Mouse (Mus musculus): ENCODE data around the gene Arhgap29. TPM values are rescaled to one million over a fixed set of nuclear protein-coding genes. Genes with fewer than 3 reads are reported as not detected.

Gene Arhgap29
- total RNA-seq, 2 experiments from 2014 or later = 27.2 to 29.6 TPM

- no peak for DNase-seq
- intact Hi-C loops (cut with DNase I; ENCODE audit: low total_unique reads) = no loop called here
Observed at GRCm38 (mm10) chr3:121982450-121982849, 30.1 kb downstream of the Arhgap29 start.

- intact Hi-C loops (cut with DNase I; ENCODE audit: low total_unique reads) = loop anchor here (10.0 kb wide), 1 partner anchor 110 kb away; no protein-coding TSS in a partner anchor
- no peak for DNase-seq
Observed at GRCm38 (mm10) chr3:121995125-121995524, 42.8 kb downstream of the Arhgap29 start.

GRCm38 (mm10) chr3:121999934-122000333 lies 47.6 kb downstream of the Arhgap29 start:
- no peak for DNase-seq
- intact Hi-C loops (cut with DNase I; ENCODE audit: low total_unique reads) = loop anchor here (10.0 kb wide), 1 partner anchor 105 kb away; no protein-coding TSS in a partner anchor

GRCm38 (mm10) chr3:122001568-122001967 lies 49.2 kb downstream of the Arhgap29 start:
- no peak for DNase-seq
- intact Hi-C loops (cut with DNase I; ENCODE audit: low total_unique reads) = no loop called here

GRCm38 (mm10) chr3:122009818-122010217 lies 57.5 kb downstream of the Arhgap29 start:
- intact Hi-C loops (cut with DNase I; ENCODE audit: low total_unique reads) = no loop called here
- no peak for DNase-seq

- intact Hi-C loops (cut with DNase I; ENCODE audit: low total_unique reads) = no loop called here
- DNase-seq = no peak
Observed at GRCm38 (mm10) chr3:122010292-122010691, 58.0 kb downstream of the Arhgap29 start.

- intact Hi-C loops (cut with DNase I; ENCODE audit: low total_unique reads) = no loop called here
- no peak for DNase-seq
Observed at GRCm38 (mm10) chr3:122012464-122012863, 60.1 kb downstream of the Arhgap29 start.

GRCm38 (mm10) chr3:122018421-122018820 lies 66.1 kb downstream of the Arhgap29 start:
- DNase-seq = no peak
- intact Hi-C loops (cut with DNase I; ENCODE audit: low total_unique reads) = no loop called here

GRCm38 (mm10) chr3:122019159-122019558 lies 66.8 kb downstream of the Arhgap29 start:
- intact Hi-C loops (cut with DNase I; ENCODE audit: low total_unique reads) = no loop called here
- DNase-seq = no peak

GRCm38 (mm10) chr3:122021029-122021652 lies 68.8 kb downstream of the Arhgap29 start:
- DNase-seq = no peak
- intact Hi-C loops (cut with DNase I; ENCODE audit: low total_unique reads) = no loop called here

- no peak for DNase-seq
- intact Hi-C loops (cut with DNase I; ENCODE audit: low total_unique reads) = no loop called here
Observed at GRCm38 (mm10) chr3:122022355-122022754, 70.0 kb downstream of the Arhgap29 start.

GRCm38 (mm10) chr3:122026676-122027075 lies 74.3 kb downstream of the Arhgap29 start:
- no peak for DNase-seq
- intact Hi-C loops (cut with DNase I; ENCODE audit: low total_unique reads) = no loop called here

GRCm38 (mm10) chr3:122027776-122028175 lies 75.4 kb downstream of the Arhgap29 start:
- intact Hi-C loops (cut with DNase I; ENCODE audit: low total_unique reads) = no loop called here
- DNase-seq = no peak

- intact Hi-C loops (cut with DNase I; ENCODE audit: low total_unique reads) = no loop called here
- DNase-seq = no peak
Observed at GRCm38 (mm10) chr3:122033248-122033837, 81.0 kb downstream of the Arhgap29 start.

- intact Hi-C loops (cut with DNase I; ENCODE audit: low total_unique reads) = no loop called here
- DNase-seq = no peak
Observed at GRCm38 (mm10) chr3:122034240-122034639, 81.9 kb downstream of the Arhgap29 start.

GRCm38 (mm10) chr3:122035092-122035491 lies 82.8 kb downstream of the Arhgap29 start:
- DNase-seq = no peak
- intact Hi-C loops (cut with DNase I; ENCODE audit: low total_unique reads) = no loop called here

GRCm38 (mm10) chr3:122040522-122040921 lies 88.2 kb downstream of the Arhgap29 start:
- no peak for DNase-seq
- intact Hi-C loops (cut with DNase I; ENCODE audit: low total_unique reads) = no loop called here

GRCm38 (mm10) chr3:122043102-122043501 lies 90.8 kb downstream of the Arhgap29 start:
- intact Hi-C loops (cut with DNase I; ENCODE audit: low total_unique reads) = no loop called here
- DNase-seq = no peak

GRCm38 (mm10) chr3:122043799-122044547 lies 91.6 kb downstream of the Arhgap29 start, which contains the start of gene Abca4:
TSS of gene Abca4 (plus strand) at chr3:122044443.
- DNase-seq = no peak
- intact Hi-C loops (cut with DNase I; ENCODE audit: low total_unique reads) = no loop called here

GRCm38 (mm10) chr3:122046187-122046620 lies 93.9 kb downstream of the Arhgap29 start:
- intact Hi-C loops (cut with DNase I; ENCODE audit: low total_unique reads) = no loop called here
- DNase-seq = peak; percentile 70
